Mouse (Mus musculus): Measurements from ENCODE around the gene Slc18a3. TPM values are rescaled to one million over a fixed set of nuclear protein-coding genes. Genes with fewer than 3 reads are reported as not detected.

Gene Slc18a3
- polyA plus RNA-seq, 1 experiment from 2014 or later = 8.6 TPM

GRCm38 (mm10) chr14:32465889-32466288 lies 1.2 kb upstream of the Slc18a3 start, which contains the start of gene Chat:
Gene Chat (minus strand): TSS chr14:32465989.
- ATAC-seq = no peak
- no peak within 1 kb of the TSS for H3K9ac ChIP-seq (ENCODE audit: low read depth, low read length)

GRCm38 (mm10) chr14:32465506-32465870 lies 838 bp upstream of the Slc18a3 start:
- Histone ChIP-seq H3K27me3 (replicated peaks; ENCODE audit: control insufficient read depth, insufficient read depth, low read length) (peaks cover 68% of the 10 kb centered on the region), H3K4me1 (ENCODE audit: control insufficient read depth, insufficient read depth, low read length) (peaks cover 16% of the 10 kb centered on the region), H3K4me3 (ENCODE audit: low read length) (peak overlapping the region; percentile 45; the same call in 1 of the 2 replicates), H3K36me3 (ENCODE audit: control insufficient read depth, insufficient read depth, low read length) (no peaks in the 10 kb centered on the region), H3K9me3 (ENCODE audit: control insufficient read depth, low read length) (no peaks in the 10 kb centered on the region), H3K9ac (ENCODE audit: low read depth, low read length) (no peak overlapping the region), H3K27ac (ENCODE audit: low read length) (no peak overlapping the region), H3K4me2 (ENCODE audit: low read depth, low read length) (0 out of 2 replicates have a peak overlapping the region, but pooled peaks have one; percentile 53)
- ATAC-seq = no peak
- WGBS = 0% methylated on average over 9 of the region's 11 CpGs

More at GRCm38 (mm10) chr14:32465889-32466288, 1.2 kb upstream of the Slc18a3 start, which contains the start of gene Chat:
- peaks cover 16% of the 10 kb centered on the region for H3K4me1 ChIP-seq (ENCODE audit: control insufficient read depth, insufficient read depth, low read length)
- 16% methylated on average over 13 of the region's 13 CpGs for WGBS
- H3K9me3 ChIP-seq (ENCODE audit: control insufficient read depth, low read length) = no peaks in the 10 kb centered on the region
- peak within 1 kb of the TSS; percentile 53 for H3K4me2 ChIP-seq (ENCODE audit: low read depth, low read length)
- H3K4me3 ChIP-seq (ENCODE audit: low read length) = peak within 1 kb of the TSS; percentile 45
- no peaks in the 10 kb centered on the region for H3K36me3 ChIP-seq (ENCODE audit: control insufficient read depth, insufficient read depth, low read length)
- H3K27me3 ChIP-seq (replicated peaks; ENCODE audit: control insufficient read depth, insufficient read depth, low read length) = peaks cover 64% of the 10 kb centered on the region
- no peak within 1 kb of the TSS for H3K27ac ChIP-seq (ENCODE audit: low read length)

GRCm38 (mm10) chr14:32463211-32464040 lies 1.2 kb downstream of the Slc18a3 start:
- WGBS = 5% methylated on average over 74 of the region's 74 CpGs
- no peaks in the 10 kb centered on the region for H3K36me3 ChIP-seq (ENCODE audit: control insufficient read depth, insufficient read depth, low read length)
- H3K27ac ChIP-seq (ENCODE audit: low read length) = no peak overlapping the region
- no peak for ATAC-seq
- H3K4me1 ChIP-seq (ENCODE audit: control insufficient read depth, insufficient read depth, low read length) = peaks cover 16% of the 10 kb centered on the region
- H3K27me3 ChIP-seq (replicated peaks; ENCODE audit: control insufficient read depth, insufficient read depth, low read length) = peaks cover 78% of the 10 kb centered on the region
- no peaks in the 10 kb centered on the region for H3K9me3 ChIP-seq (ENCODE audit: control insufficient read depth, low read length)
- H3K4me2 ChIP-seq (ENCODE audit: low read depth, low read length) = no peak overlapping the region
- H3K4me3 ChIP-seq (ENCODE audit: low read length) = no peak overlapping the region
- no peak overlapping the region for H3K9ac ChIP-seq (ENCODE audit: low read depth, low read length)

- 12% methylated on average over 4 of the region's 4 CpGs for WGBS
- no peak for ATAC-seq
Measured at GRCm38 (mm10) chr14:32452552-32452951, 12.1 kb downstream of the Slc18a3 start.

GRCm38 (mm10) chr14:32446989-32447388 lies 17.7 kb downstream of the Slc18a3 start:
- no peak for ATAC-seq
- H3K4me2 ChIP-seq (ENCODE audit: low read depth, low read length) = no peak overlapping the region
- no peak overlapping the region for H3K9ac ChIP-seq (ENCODE audit: low read depth, low read length)
- H3K4me1 ChIP-seq (ENCODE audit: control insufficient read depth, insufficient read depth, low read length) = no peaks in the 10 kb centered on the region
- no peaks in the 10 kb centered on the region for H3K9me3 ChIP-seq (ENCODE audit: control insufficient read depth, low read length)
- no peaks in the 10 kb centered on the region for H3K36me3 ChIP-seq (ENCODE audit: control insufficient read depth, insufficient read depth, low read length)
- no peak overlapping the region for H3K27ac ChIP-seq (ENCODE audit: low read length)
- no peaks in the 10 kb centered on the region for H3K27me3 ChIP-seq (replicated peaks; ENCODE audit: control insufficient read depth, insufficient read depth, low read length)
- WGBS = 70% methylated on average over 6 of the region's 6 CpGs
- H3K4me3 ChIP-seq (ENCODE audit: low read length) = no peak overlapping the region

More at GRCm38 (mm10) chr14:32452552-32452951, 12.1 kb downstream of the Slc18a3 start:
- Histone ChIP-seq H3K27ac (ENCODE audit: low read length) (no peak overlapping the region), H3K27me3 (replicated peaks; ENCODE audit: control insufficient read depth, insufficient read depth, low read length) (peaks cover 3% of the 10 kb centered on the region; the same call in 1 of the 2 replicates), H3K36me3 (ENCODE audit: control insufficient read depth, insufficient read depth, low read length) (no peaks in the 10 kb centered on the region), H3K4me3 (ENCODE audit: low read length) (no peak overlapping the region), H3K9me3 (ENCODE audit: control insufficient read depth, low read length) (no peaks in the 10 kb centered on the region), H3K9ac (ENCODE audit: low read depth, low read length) (no peak overlapping the region), H3K4me2 (ENCODE audit: low read depth, low read length) (no peak overlapping the region), H3K4me1 (ENCODE audit: control insufficient read depth, insufficient read depth, low read length) (no peaks in the 10 kb centered on the region)

- 51% methylated on average over 8 of the region's 8 CpGs for WGBS
- Histone ChIP-seq H3K9me3 (ENCODE audit: control insufficient read depth, low read length) (no peaks in the 10 kb centered on the region), H3K4me1 (ENCODE audit: control insufficient read depth, insufficient read depth, low read length) (no peaks in the 10 kb centered on the region), H3K4me2 (ENCODE audit: low read depth, low read length) (no peak overlapping the region), H3K36me3 (ENCODE audit: control insufficient read depth, insufficient read depth, low read length) (no peaks in the 10 kb centered on the region), H3K27me3 (replicated peaks; ENCODE audit: control insufficient read depth, insufficient read depth, low read length) (no peaks in the 10 kb centered on the region), H3K9ac (ENCODE audit: low read depth, low read length) (no peak overlapping the region), H3K4me3 (ENCODE audit: low read length) (no peak overlapping the region), H3K27ac (ENCODE audit: low read length) (no peak overlapping the region)
- ATAC-seq = no peak
Measured at GRCm38 (mm10) chr14:32443446-32443845, 21.2 kb downstream of the Slc18a3 start.

- no peaks in the 10 kb centered on the region for H3K36me3 ChIP-seq (ENCODE audit: control insufficient read depth, insufficient read depth, low read length)
- H3K4me3 ChIP-seq (ENCODE audit: low read length) = no peak overlapping the region
- peak; percentile 93 for ATAC-seq
- H3K4me2 ChIP-seq (ENCODE audit: low read depth, low read length) = no peak overlapping the region
- no peaks in the 10 kb centered on the region for H3K9me3 ChIP-seq (ENCODE audit: control insufficient read depth, low read length)
- WGBS = 23% methylated on average over 3 of the region's 3 CpGs
- peak overlapping the region; percentile 71 for H3K27ac ChIP-seq (ENCODE audit: low read length)
- no peak overlapping the region for H3K9ac ChIP-seq (ENCODE audit: low read depth, low read length)
- 0 out of 2 replicates have a peak, but pooled peaks cover 3% of the 10 kb centered on the region for H3K4me1 ChIP-seq (ENCODE audit: control insufficient read depth, insufficient read depth, low read length)
- no peaks in the 10 kb centered on the region for H3K27me3 ChIP-seq (replicated peaks; ENCODE audit: control insufficient read depth, insufficient read depth, low read length)
Measured at GRCm38 (mm10) chr14:32439744-32440143, 24.9 kb downstream of the Slc18a3 start.

- Histone ChIP-seq H3K27ac (ENCODE audit: low read length) (peak overlapping the region; percentile 71), H3K4me3 (ENCODE audit: low read length) (no peak overlapping the region), H3K4me1 (ENCODE audit: control insufficient read depth, insufficient read depth, low read length) (0 out of 2 replicates have a peak, but pooled peaks cover 3% of the 10 kb centered on the region), H3K9ac (ENCODE audit: low read depth, low read length) (no peak overlapping the region), H3K9me3 (ENCODE audit: control insufficient read depth, low read length) (no peaks in the 10 kb centered on the region), H3K36me3 (ENCODE audit: control insufficient read depth, insufficient read depth, low read length) (no peaks in the 10 kb centered on the region), H3K4me2 (ENCODE audit: low read depth, low read length) (no peak overlapping the region), H3K27me3 (replicated peaks; ENCODE audit: control insufficient read depth, insufficient read depth, low read length) (no peaks in the 10 kb centered on the region)
- WGBS = 44% methylated on average over 5 of the region's 5 CpGs
- no peak; the same call in 1 of the 2 replicates for ATAC-seq
Measured at GRCm38 (mm10) chr14:32439316-32439715, 25.3 kb downstream of the Slc18a3 start.

- Histone ChIP-seq H3K27me3 (replicated peaks; ENCODE audit: control insufficient read depth, insufficient read depth, low read length) (no peaks in the 10 kb centered on the region), H3K27ac (ENCODE audit: low read length) (peak overlapping the region; percentile 45), H3K36me3 (ENCODE audit: control insufficient read depth, insufficient read depth, low read length) (no peaks in the 10 kb centered on the region), H3K4me2 (ENCODE audit: low read depth, low read length) (no peak overlapping the region), H3K9ac (ENCODE audit: low read depth, low read length) (no peak overlapping the region), H3K4me1 (ENCODE audit: control insufficient read depth, insufficient read depth, low read length) (0 out of 2 replicates have a peak, but pooled peaks cover 3% of the 10 kb centered on the region), H3K4me3 (ENCODE audit: low read length) (no peak overlapping the region), H3K9me3 (ENCODE audit: control insufficient read depth, low read length) (no peaks in the 10 kb centered on the region)
- WGBS = 35% methylated on average over 5 of the region's 5 CpGs
- peak; percentile 68 for ATAC-seq
Measured at GRCm38 (mm10) chr14:32437352-32437793, 27.3 kb downstream of the Slc18a3 start.
